ENCODE assay signal across 27 mouse cellular contexts in genomic region chr10:95745254-95745653, GRCm38 (mm10).
DNase-seq lines count a peak whose midpoint lies in the region; ATAC-seq and TF ChIP-seq lines count a peak whose summit lies in the region.
"Had no signal": no experiment of that assay in that cellular context is flagged by ENCODE, and none has a peak within 500 bp of the region (broad histone marks: within the 10 kb centered on the region; RNA-seq: fewer than 3 reads in every experiment).

No protein-coding gene starts in this region.

- WGBS in spleen, adult 2 months, result 87% methylated on average over 2 of the region's 2 CpGs
- WGBS in intestine, embryonic 16.5 days, result 73% methylated on average over 2 of the region's 2 CpGs
- 37% methylated on average over 2 of the region's 2 CpGs for WGBS in small intestine, adult 2 months
- WGBS in midbrain, embryonic 14.5 days, result 95% methylated on average over 2 of the region's 2 CpGs

- ATAC-seq in intestine, embryonic 16.5 days, result peak; percentile 86
- ATAC-seq in midbrain, embryonic 14.5 days (ENCODE audit: low FRiP score, low TSS enrichment), result no peak
- ATAC-seq: forebrain, embryonic 14.5 days; forebrain, embryonic 16.5 days; Patski had no signal

- no peak for TF ChIP-seq POLR2A in spleen, adult 2 months (IDR thresholded peaks at IDR 0.05; ENCODE audit: low read depth, low read length)
- TF ChIP-seq POLR2A in small intestine, adult 2 months (IDR thresholded peaks at IDR 0.05; ENCODE audit: low read depth, low read length), result no peak

- no peaks in the 10 kb centered on the region for H3K27me3 ChIP-seq in spleen, adult 2 months (ENCODE audit: control insufficient read depth, insufficient read depth, low read length)
- no peaks in the 10 kb centered on the region for H3K27me3 ChIP-seq in intestine, embryonic 16.5 days (replicated peaks; ENCODE audit: control insufficient read depth, insufficient read depth, low read length)
- H3K27me3 ChIP-seq in small intestine, adult 2 months (ENCODE audit: control insufficient read depth, insufficient read depth, low read length), result no peaks in the 10 kb centered on the region
- no peaks in the 10 kb centered on the region for H3K27me3 ChIP-seq in midbrain, embryonic 14.5 days (ENCODE audit: control insufficient read depth, insufficient read depth, low read length)
- H3K27me3 ChIP-seq: CH12.LX; embryonic facial prominence, embryonic 13.5 days; embryonic facial prominence, embryonic 15.5 days; forebrain, embryonic 12.5 days; Patski had no signal

- H3K4me1 ChIP-seq in spleen, adult 2 months (ENCODE audit: control insufficient read depth, insufficient read depth, insufficient read length), result peaks cover 8% of the 10 kb centered on the region; the same call in 1 of the 2 replicates
- H3K4me1 ChIP-seq in intestine, embryonic 16.5 days (ENCODE audit: control insufficient read depth, insufficient read depth, low read length), result 0 out of 2 replicates have a peak, but pooled peaks cover 7% of the 10 kb centered on the region
- H3K4me1 ChIP-seq in small intestine, adult 2 months (ENCODE audit: control insufficient read depth, insufficient read depth, insufficient read length, low read length), result peaks cover 15% of the 10 kb centered on the region; the same call in 1 of the 2 replicates
- H3K4me1 ChIP-seq in midbrain, embryonic 14.5 days (ENCODE audit: control insufficient read depth, insufficient read depth, low read length), result no peaks in the 10 kb centered on the region
- H3K4me1 ChIP-seq: embryonic facial prominence, embryonic 13.5 days; embryonic facial prominence, embryonic 15.5 days; forebrain, embryonic 10.5 days; forebrain, embryonic 12.5 days had no signal

- H3K36me3 ChIP-seq in spleen, adult 2 months (ENCODE audit: control insufficient read depth, insufficient read depth, low read length), result no peaks in the 10 kb centered on the region
- no peaks in the 10 kb centered on the region for H3K36me3 ChIP-seq in intestine, embryonic 16.5 days (ENCODE audit: control insufficient read depth, insufficient read depth, low read length)
- H3K36me3 ChIP-seq in small intestine, adult 2 months (ENCODE audit: control insufficient read depth, insufficient read depth, low read length), result no peaks in the 10 kb centered on the region
- H3K36me3 ChIP-seq in midbrain, embryonic 14.5 days (ENCODE audit: control insufficient read depth, insufficient read depth, low read length), result no peaks in the 10 kb centered on the region
- H3K36me3 ChIP-seq: embryonic facial prominence, embryonic 13.5 days; embryonic facial prominence, embryonic 15.5 days; forebrain, embryonic 10.5 days; forebrain, embryonic 12.5 days; G1E had no signal

- DNase-seq in spleen, adult 2 months (ENCODE audit: low read depth in 1 of 2, low spot score in 2 of 2), result no peak
- no peak for DNase-seq in spleen, postnatal 36 days (ENCODE audit: low spot score in 2 of 2)
- peak; percentile 6 for DNase-seq in thymus, postnatal 0 days (ENCODE audit: low spot score)
- DNase-seq in thymus, adult 18-20 months, result no peak
- no peak for DNase-seq in midbrain, embryonic 14.5 days
- DNase-seq in left cerebral cortex, postnatal 36 days (ENCODE audit: low spot score in 2 of 2), result no peak
- DNase-seq: adrenal gland, adult 8-10 months; adrenal gland, postnatal 14 days; adrenal gland, postnatal 36 days; cerebellum, adult 11-12 months; cerebellum, adult 2 months; cerebellum, adult 9-10 months; cerebellum, postnatal 10 days; cerebellum, postnatal 25 days; embryo, embryonic 11 days had no signal

- no peak for TF ChIP-seq CTCF in spleen, adult 2 months (IDR thresholded peaks at IDR 0.05; ENCODE audit: extremely low read depth, insufficient read depth, insufficient read length, insufficient replicate concordance)
- TF ChIP-seq CTCF in small intestine, adult 2 months (IDR thresholded peaks at IDR 0.05; ENCODE audit: extremely low read depth, insufficient read length, insufficient replicate concordance, low read depth, low read length), result no peak

- H3K9me3 ChIP-seq in intestine, embryonic 16.5 days (ENCODE audit: control insufficient read depth, low read length), result no peaks in the 10 kb centered on the region
- no peaks in the 10 kb centered on the region for H3K9me3 ChIP-seq in midbrain, embryonic 14.5 days (ENCODE audit: control insufficient read depth, low read length)
- H3K9me3 ChIP-seq: embryonic facial prominence, embryonic 13.5 days; embryonic facial prominence, embryonic 15.5 days; forebrain, embryonic 10.5 days; forebrain, embryonic 12.5 days; G1E had no signal

- no peak overlapping the region for H3K4me2 ChIP-seq in intestine, embryonic 16.5 days (ENCODE audit: low read depth, low read length)
- no peak overlapping the region for H3K4me2 ChIP-seq in midbrain, embryonic 14.5 days (ENCODE audit: low read length)
- H3K4me2 ChIP-seq: embryonic facial prominence, embryonic 13.5 days; embryonic facial prominence, embryonic 15.5 days; forebrain, embryonic 12.5 days had no signal

- intact Hi-C loops in left cerebral cortex, postnatal 36 days (cut with DNase I), result no loop called here

- peak overlapping the region; percentile 52 for H3K27ac ChIP-seq in spleen, adult 2 months (ENCODE audit: insufficient read depth, low read length)
- peak overlapping the region; percentile 34 for H3K27ac ChIP-seq in intestine, embryonic 16.5 days (ENCODE audit: low read length)
- peak overlapping the region; percentile 58; the same call in 1 of the 2 replicates for H3K27ac ChIP-seq in small intestine, adult 2 months (ENCODE audit: insufficient read depth, low read depth, low read length)
- no peak overlapping the region for H3K27ac ChIP-seq in midbrain, embryonic 14.5 days (replicated peaks; ENCODE audit: low read depth, low read length)
- H3K27ac ChIP-seq: embryonic facial prominence, embryonic 13.5 days; embryonic facial prominence, embryonic 15.5 days; forebrain, embryonic 10.5 days; forebrain, embryonic 12.5 days had no signal

- no peak overlapping the region for H3K4me3 ChIP-seq in spleen, adult 2 months (ENCODE audit: extremely low read depth, insufficient read depth, insufficient read length)
- H3K4me3 ChIP-seq in intestine, embryonic 16.5 days (ENCODE audit: low read length), result no peak overlapping the region
- H3K4me3 ChIP-seq in small intestine, adult 2 months (ENCODE audit: low read depth, low read length), result no peak overlapping the region
- no peak overlapping the region for H3K4me3 ChIP-seq in midbrain, embryonic 14.5 days (replicated peaks; ENCODE audit: low read depth, low read length)
- H3K4me3 ChIP-seq: embryonic facial prominence, embryonic 13.5 days; embryonic facial prominence, embryonic 15.5 days; erythroblast, embryonic 14.5 days; forebrain, embryonic 10.5 days; forebrain, embryonic 12.5 days had no signal

- H3K9ac ChIP-seq in intestine, embryonic 16.5 days (ENCODE audit: low read depth, low read length), result no peak overlapping the region
- no peak overlapping the region for H3K9ac ChIP-seq in midbrain, embryonic 14.5 days (replicated peaks; ENCODE audit: low read length)
- H3K9ac ChIP-seq: embryonic facial prominence, embryonic 13.5 days; embryonic facial prominence, embryonic 15.5 days; forebrain, embryonic 12.5 days had no signal
